Mouse (Mus musculus) heart, embryonic 11.5 days (tissue): ENCODE results near the gene Apobec1. TPM values are rescaled to one million over a fixed set of nuclear protein-coding genes. Genes with fewer than 3 reads are reported as not detected.

Source experiments
- ATAC-seq: fragments of 200-750 bp; cut with Nextera tagmentation; replicated peaks from 2 replicates; pipeline ENCODE4 v1.8.0; 2017; ENCODE audit warnings: moderate library complexity; ENCODE audit not compliant: insufficient number of reproducible peaks, low FRiP score, low TSS enrichment
- H3K27ac ChIP-seq: fragments of 300-500 bp; sonication (generic); 2 replicates; pipeline ENCODE4 v1.5.1; 2014; ENCODE audit warnings: mild to moderate bottlenecking, low read depth, low read length
- H3K27me3 ChIP-seq: fragments of 300-500 bp; sonication (generic); 2 replicates; pipeline ENCODE4 v1.6.1; 2014; ENCODE audit warnings: mild to moderate bottlenecking, low read length, mixed read lengths; ENCODE audit not compliant: control insufficient read depth, insufficient read depth
- H3K36me3 ChIP-seq: fragments of 300-500 bp; sonication (generic); 2 replicates; pipeline ENCODE4 v1.6.1; 2014; ENCODE audit warnings: mild to moderate bottlenecking, low read length, moderate library complexity, mixed read lengths; ENCODE audit not compliant: control insufficient read depth, insufficient read depth
- H3K4me1 ChIP-seq: fragments of 300-500 bp; sonication (generic); 2 replicates; pipeline ENCODE4 v1.6.1; 2014; ENCODE audit warnings: low read length; ENCODE audit not compliant: control insufficient read depth, insufficient read depth
- H3K4me2 ChIP-seq: fragments of 300-500 bp; sonication (generic); 2 replicates; pipeline ENCODE4 v1.6.1; 2014; ENCODE audit warnings: mild to moderate bottlenecking, moderate library complexity
- H3K4me3 ChIP-seq: fragments of 300-500 bp; sonication (generic); 2 replicates; pipeline ENCODE4 v1.5.1; 2014; ENCODE audit warnings: low read depth, low read length
- H3K9ac ChIP-seq: fragments of 300-500 bp; sonication (generic); 2 replicates; pipeline ENCODE4 v1.6.1; 2014; ENCODE audit warnings: mild to moderate bottlenecking, low read depth, low read length, moderate library complexity
- H3K9me3 ChIP-seq: fragments of 300-500 bp; sonication (generic); replicated peaks from 2 replicates; pipeline ENCODE4 v1.6.1; 2016; ENCODE audit warnings: low read length; ENCODE audit not compliant: control insufficient read depth
- WGBS: fragments of 180-500 bp; shearing (Covaris S2); extraction: QIAGEN DNeasy Blood & Tissue Kit; methylation state at CpG from one replicate; pipeline ENCODE4 v1.1.7; 2014; ENCODE audit not compliant: insufficient replicate concordance; 5-methylcytosine and 5-hydroxymethylcytosine counted together
- polyA plus RNA-seq: library from polyadenylated mRNA; unstranded; fragments of >200 nt; fragmentation: Nextera tagmentation; extraction: Ambion mirVana; gene quantifications from 2 replicates; pipeline ENCODE4 v1.2.1, GENCODE M21; 2014

Gene Apobec1
- polyA plus RNA-seq, 1 experiment from 2014 or later: 2.4 TPM

GRCm38 (mm10) chr6:122627469-122628108 lies 25.3 kb upstream of the Apobec1 start:
- 0 out of 2 replicates have a peak, but pooled peaks have one; percentile 39 for ATAC-seq
- Histone ChIP-seq H3K27me3 (peaks cover 8% of the 10 kb centered on the region; the same call in 1 of the 2 replicates), H3K27ac (no peak overlapping the region), H3K4me1 (no peaks in the 10 kb centered on the region), H3K9me3 (no peaks in the 10 kb centered on the region), H3K9ac (no peak overlapping the region), H3K36me3 (no peaks in the 10 kb centered on the region), H3K4me2 (peak overlapping the region; percentile 54), H3K4me3 (peak overlapping the region; percentile 23)
- 17% methylated on average over 20 of the region's 20 CpGs for WGBS

- WGBS: 75% methylated on average over 8 of the region's 8 CpGs
- Histone ChIP-seq H3K9ac (no peak within 1 kb of the TSS), H3K9me3 (no peaks in the 10 kb centered on the region), H3K4me1 (no peaks in the 10 kb centered on the region), H3K4me2 (peak within 1 kb of the TSS; percentile 54), H3K27me3 (peaks cover 8% of the 10 kb centered on the region; the same call in 1 of the 2 replicates), H3K36me3 (no peaks in the 10 kb centered on the region), H3K4me3 (peak within 1 kb of the TSS; percentile 23), H3K27ac (no peak within 1 kb of the TSS)
- no peak for ATAC-seq
Measured at GRCm38 (mm10) chr6:122626110-122626509, 23.9 kb upstream of the Apobec1 start, which contains the start of gene Dppa3. TSS of gene Dppa3 (plus strand) at chr6:122626410.

GRCm38 (mm10) chr6:122625156-122625555 lies 22.9 kb upstream of the Apobec1 start:
- Histone ChIP-seq H3K4me1 (no peaks in the 10 kb centered on the region), H3K4me3 (no peak overlapping the region), H3K27ac (no peak overlapping the region), H3K4me2 (no peak overlapping the region), H3K27me3 (peaks cover 8% of the 10 kb centered on the region; the same call in 1 of the 2 replicates), H3K9me3 (no peaks in the 10 kb centered on the region), H3K36me3 (no peaks in the 10 kb centered on the region), H3K9ac (no peak overlapping the region)
- 77% methylated on average over 4 of the region's 4 CpGs for WGBS
- no peak for ATAC-seq

DNA sequence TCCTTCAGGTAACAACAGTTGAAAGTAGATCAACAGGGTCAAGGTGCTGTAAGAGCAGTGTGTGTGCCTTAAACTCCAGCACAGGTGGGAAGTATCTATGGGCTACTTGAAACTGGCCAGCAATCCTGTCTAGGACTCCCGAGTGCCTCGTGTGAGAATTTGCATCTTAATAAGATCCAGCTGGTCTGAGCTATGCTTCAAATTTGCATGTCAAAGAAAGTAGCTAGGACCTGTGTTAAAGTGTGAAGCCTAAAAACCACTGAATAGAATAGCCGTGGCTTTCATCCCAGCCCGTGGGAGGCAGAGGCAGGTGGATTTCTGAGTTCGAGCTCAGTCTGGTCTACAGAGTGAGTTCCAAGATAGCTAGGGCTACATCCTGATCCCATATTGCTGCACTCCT lies 22.2 kb upstream of the Apobec1 start:
- H3K4me3 ChIP-seq: no peak overlapping the region
- 45% methylated on average over 5 of the region's 5 CpGs for WGBS
- no peak overlapping the region for H3K27ac ChIP-seq

DNA sequence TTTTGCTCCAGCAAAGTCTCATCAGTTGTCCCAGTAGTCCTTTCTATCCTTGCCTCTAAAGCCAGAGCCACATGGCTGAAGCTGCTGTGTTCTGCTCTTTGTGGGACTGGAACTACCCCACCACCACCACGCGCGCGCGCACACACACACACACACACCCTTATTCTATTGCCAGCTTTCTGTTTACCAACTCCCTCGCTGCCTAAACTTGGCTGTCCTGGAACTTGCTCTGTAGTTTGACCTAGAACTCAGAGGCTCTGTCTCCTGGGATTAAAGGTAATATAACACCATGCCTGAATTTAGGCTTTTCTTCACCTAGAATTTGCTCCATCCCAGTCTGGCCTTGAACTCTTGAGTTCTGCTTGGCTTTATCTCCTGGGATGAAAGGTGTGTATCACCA lies 18.8 kb upstream of the Apobec1 start:
- no peaks in the 10 kb centered on the region for H3K27me3 ChIP-seq
- 93% methylated on average over 6 of the region's 6 CpGs for WGBS
- H3K4me2 ChIP-seq: no peak overlapping the region
- H3K9ac ChIP-seq: no peak overlapping the region
- no peak overlapping the region for H3K27ac ChIP-seq
- no peaks in the 10 kb centered on the region for H3K4me1 ChIP-seq
- no peaks in the 10 kb centered on the region for H3K36me3 ChIP-seq
- no peak overlapping the region for H3K4me3 ChIP-seq
- no peak for ATAC-seq
- no peaks in the 10 kb centered on the region for H3K9me3 ChIP-seq

More for the DNA sequence above, 22.2 kb upstream of the Apobec1 start:
- no peaks in the 10 kb centered on the region for H3K4me1 ChIP-seq
- no peaks in the 10 kb centered on the region for H3K36me3 ChIP-seq
- no peak overlapping the region for H3K4me2 ChIP-seq
- H3K9me3 ChIP-seq: no peaks in the 10 kb centered on the region
- no peak for ATAC-seq
- H3K27me3 ChIP-seq: peaks cover 8% of the 10 kb centered on the region; the same call in 1 of the 2 replicates
- no peak overlapping the region for H3K9ac ChIP-seq

DNA sequence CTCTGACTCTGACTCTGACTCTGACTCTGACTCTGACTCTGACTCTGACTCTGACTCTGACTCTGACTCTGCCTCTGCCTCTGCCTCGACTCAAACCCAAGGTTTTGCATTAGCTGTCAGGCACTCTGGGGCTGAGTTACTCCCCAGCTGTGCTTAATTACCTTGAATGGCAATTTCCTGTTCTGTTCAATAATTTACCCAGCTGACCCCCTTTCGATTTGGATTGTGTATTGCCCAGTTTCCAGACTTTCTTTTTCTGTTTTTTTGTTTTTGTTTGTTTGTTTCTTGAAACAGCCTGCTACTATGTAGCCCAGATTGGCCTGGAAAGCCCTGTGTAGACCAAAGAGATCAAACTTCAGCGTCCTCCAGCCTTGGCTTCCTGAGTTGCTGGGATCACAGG lies 13.8 kb upstream of the Apobec1 start:
- 60% methylated on average over 3 of the region's 3 CpGs for WGBS
- no peak for ATAC-seq
- H3K27me3 ChIP-seq: no peaks in the 10 kb centered on the region

DNA sequence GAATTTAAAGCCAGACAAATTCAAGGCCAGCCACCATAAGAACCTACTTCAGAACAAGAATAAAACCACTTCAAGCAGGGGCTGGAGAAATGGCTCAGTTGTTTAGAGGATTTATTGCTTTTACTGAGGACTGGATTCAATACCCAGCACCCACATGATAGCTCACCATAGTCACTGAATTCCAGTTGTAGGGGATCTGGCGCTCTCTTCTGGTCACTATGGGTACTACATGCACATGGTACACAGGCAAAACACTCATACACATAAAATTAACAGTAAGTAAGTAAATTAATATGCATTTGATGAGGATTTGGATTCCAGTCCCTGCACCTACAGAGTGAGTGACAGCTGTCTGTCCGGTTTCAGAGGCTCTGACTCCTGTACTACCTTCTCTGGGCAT lies 11.8 kb upstream of the Apobec1 start:
- no peaks in the 10 kb centered on the region for H3K36me3 ChIP-seq
- H3K4me1 ChIP-seq: no peaks in the 10 kb centered on the region
- no peak overlapping the region for H3K4me3 ChIP-seq
- WGBS: 58% methylated on average over 2 of the region's 2 CpGs
- H3K9me3 ChIP-seq: no peaks in the 10 kb centered on the region; the same call in 1 of the 2 replicates
- no peak overlapping the region for H3K9ac ChIP-seq
- no peak overlapping the region for H3K4me2 ChIP-seq
- no peak overlapping the region for H3K27ac ChIP-seq
- no peak for ATAC-seq
- H3K27me3 ChIP-seq: no peaks in the 10 kb centered on the region

More for the DNA sequence above, 13.8 kb upstream of the Apobec1 start:
- H3K9ac ChIP-seq: no peak overlapping the region
- no peaks in the 10 kb centered on the region for H3K36me3 ChIP-seq
- no peaks in the 10 kb centered on the region; the same call in 1 of the 2 replicates for H3K9me3 ChIP-seq
- no peak overlapping the region for H3K4me2 ChIP-seq
- no peak overlapping the region for H3K4me3 ChIP-seq
- no peak overlapping the region for H3K27ac ChIP-seq
- H3K4me1 ChIP-seq: no peaks in the 10 kb centered on the region

DNA sequence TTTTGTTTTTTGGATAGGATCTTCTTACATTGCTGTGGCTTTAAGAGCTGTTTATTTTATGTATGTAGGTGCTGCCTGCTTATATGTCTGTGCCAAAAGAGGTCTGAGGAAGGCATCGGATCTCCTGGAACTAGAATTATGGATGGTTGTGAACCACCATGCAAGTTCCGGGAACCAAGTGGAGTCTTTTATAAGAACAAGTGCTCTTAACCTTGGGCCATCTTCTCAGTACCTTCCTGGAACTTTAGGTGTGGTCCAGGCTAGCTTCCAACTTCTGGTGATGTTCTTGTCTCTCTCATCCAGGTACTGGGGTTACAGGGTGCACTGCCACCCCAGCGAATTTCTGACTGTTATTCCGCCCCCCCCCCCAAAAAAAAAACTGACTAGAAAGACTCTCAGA lies 10.2 kb upstream of the Apobec1 start:
- no peaks in the 10 kb centered on the region for H3K4me1 ChIP-seq
- no peak overlapping the region for H3K9ac ChIP-seq
- ATAC-seq: no peak
- 65% methylated on average over 4 of the region's 4 CpGs for WGBS
- H3K4me2 ChIP-seq: no peak overlapping the region
- no peaks in the 10 kb centered on the region for H3K36me3 ChIP-seq
- H3K27me3 ChIP-seq: no peaks in the 10 kb centered on the region
- H3K9me3 ChIP-seq: no peaks in the 10 kb centered on the region; the same call in 1 of the 2 replicates
- no peak overlapping the region for H3K4me3 ChIP-seq
- H3K27ac ChIP-seq: no peak overlapping the region

DNA sequence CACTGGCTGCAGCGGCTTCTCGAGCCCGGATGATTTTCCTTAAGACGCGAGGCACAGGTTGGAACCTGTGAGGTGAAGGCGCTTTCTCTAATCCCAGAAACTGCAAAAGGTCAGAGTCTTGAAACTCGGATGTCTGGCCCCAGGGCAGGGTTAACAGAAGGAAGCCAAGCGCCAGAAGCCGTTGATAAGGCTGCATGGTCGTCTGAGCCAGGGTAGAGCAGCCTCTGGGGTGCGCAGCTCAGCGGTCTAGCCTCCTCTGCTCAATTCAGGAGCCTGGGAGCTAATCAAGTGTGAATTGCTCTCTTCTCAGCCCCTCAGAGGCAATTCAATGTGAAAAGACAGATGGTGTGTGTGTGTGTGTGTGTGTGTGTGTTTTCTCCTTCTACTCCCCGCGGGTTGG lies 7.5 kb upstream of the Apobec1 start, which contains the start of gene Gdf3:
Gdf3 (minus strand) TSS at position 317 of the 400 bp plus-strand sequence.
- H3K4me1 ChIP-seq: no peaks in the 10 kb centered on the region
- H3K27me3 ChIP-seq: no peaks in the 10 kb centered on the region
- H3K4me2 ChIP-seq: peak within 1 kb of the TSS; percentile 46
- no peaks in the 10 kb centered on the region for H3K36me3 ChIP-seq
- H3K27ac ChIP-seq: no peak within 1 kb of the TSS
- ATAC-seq: no peak
- H3K9ac ChIP-seq: no peak within 1 kb of the TSS
- H3K9me3 ChIP-seq: no peaks in the 10 kb centered on the region; the same call in 1 of the 2 replicates
- 17% methylated on average over 14 of the region's 14 CpGs for WGBS
- H3K4me3 ChIP-seq: no peak within 1 kb of the TSS
